Mouse (Mus musculus) neural tube, embryonic 14.5 days (tissue): ENCODE data around the gene Aagab. TPM values are rescaled to one million over a fixed set of nuclear protein-coding genes. Genes with fewer than 3 reads are reported as not detected.

Experiments used
- ATAC-seq: fragments of 200-750 bp; cut with Nextera tagmentation; 2 replicates; pipeline ENCODE4 v1.8.0; 2017; ENCODE audit warnings: low read depth, mild to moderate bottlenecking, moderate TSS enrichment, moderate library complexity
- H3K27ac ChIP-seq: fragments of 300-500 bp; sonication (generic); 2 replicates; pipeline ENCODE4 v1.5.1; 2014; ENCODE audit warnings: low read depth, mild to moderate bottlenecking, control low read depth, low read length, moderate library complexity, mixed read lengths
- H3K27me3 ChIP-seq: fragments of 300-500 bp; sonication (generic); 2 replicates; pipeline ENCODE4 v1.6.1; 2014; ENCODE audit warnings: low read length; ENCODE audit not compliant: control insufficient read depth, insufficient read depth
- H3K36me3 ChIP-seq: fragments of 300-500 bp; sonication (generic); 2 replicates; pipeline ENCODE4 v1.6.1; 2014; ENCODE audit warnings: low read length, mixed read lengths; ENCODE audit not compliant: control insufficient read depth, insufficient read depth
- H3K4me1 ChIP-seq: fragments of 300-500 bp; sonication (generic); 2 replicates; pipeline ENCODE4 v1.6.1; 2014; ENCODE audit warnings: low read length; ENCODE audit not compliant: control insufficient read depth, insufficient read depth
- H3K4me2 ChIP-seq: fragments of 300-500 bp; sonication (generic); 2 replicates; pipeline ENCODE4 v1.6.1; 2014; ENCODE audit warnings: mild to moderate bottlenecking, low read depth, low read length, control low read depth
- H3K4me3 ChIP-seq: fragments of 300-500 bp; sonication (generic); 2 replicates; pipeline ENCODE4 v1.5.1; 2014; ENCODE audit warnings: low read depth, low read length, control low read depth, mixed read lengths
- H3K9ac ChIP-seq: fragments of 300-500 bp; sonication (generic); replicated peaks from 2 replicates; pipeline ENCODE4 v1.6.1; 2014; ENCODE audit warnings: low read depth, mild to moderate bottlenecking, control low read depth, low read length, mixed read lengths
- H3K9me3 ChIP-seq: fragments of 300-500 bp; sonication (generic); 2 replicates; pipeline ENCODE4 v1.6.1; 2016; ENCODE audit warnings: low read length; ENCODE audit not compliant: control insufficient read depth
- WGBS: fragments of 180-500 bp; shearing (Covaris S2); extraction: QIAGEN DNeasy Blood & Tissue Kit; methylation state at CpG from one replicate; pipeline ENCODE4 v1.1.7; 2014; 5-methylcytosine and 5-hydroxymethylcytosine counted together
- polyA plus RNA-seq: library from polyadenylated mRNA; unstranded; fragments of >200 nt; fragmentation: Nextera tagmentation; extraction: Ambion mirVana; gene quantifications from 2 replicates; pipeline ENCODE4 v1.2.1, GENCODE M21; 2014

Gene Aagab
- polyA plus RNA-seq, 1 experiment from 2014 or later, result 51.6 TPM

DNA sequence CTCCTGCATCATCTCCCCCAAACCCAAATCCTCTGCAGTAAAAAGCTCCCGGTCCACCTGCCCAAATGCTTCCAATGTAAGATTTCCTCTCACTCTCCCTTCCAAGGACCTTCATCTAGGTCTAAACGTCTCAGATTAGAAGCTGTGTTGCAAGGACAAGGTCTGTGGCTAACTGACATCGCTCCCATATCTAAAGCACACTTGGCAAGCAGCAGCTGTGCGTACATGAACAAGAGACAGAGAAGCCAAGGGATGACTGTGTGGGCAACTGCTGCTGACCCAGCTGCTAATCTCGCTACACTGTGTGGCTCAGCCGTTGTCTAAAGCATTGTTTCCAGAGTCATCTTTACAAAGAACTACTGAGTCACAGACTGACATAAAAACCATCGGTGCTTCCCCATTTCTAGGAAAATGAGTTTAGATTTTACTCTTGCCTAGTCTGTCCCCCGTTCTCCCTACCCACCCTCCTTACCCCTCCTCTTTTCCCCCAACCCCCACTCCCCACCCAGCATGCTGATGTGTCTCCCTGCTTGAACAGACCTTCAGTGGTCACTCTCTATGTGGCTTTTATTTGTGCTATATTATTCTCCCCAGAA, 10.7 kb upstream of the Aagab start:
- no peaks in the 10 kb centered on the region; the same call in 1 of the 2 replicates for H3K9me3 ChIP-seq
- 88% methylated on average over 8 of the region's 8 CpGs for WGBS

DNA sequence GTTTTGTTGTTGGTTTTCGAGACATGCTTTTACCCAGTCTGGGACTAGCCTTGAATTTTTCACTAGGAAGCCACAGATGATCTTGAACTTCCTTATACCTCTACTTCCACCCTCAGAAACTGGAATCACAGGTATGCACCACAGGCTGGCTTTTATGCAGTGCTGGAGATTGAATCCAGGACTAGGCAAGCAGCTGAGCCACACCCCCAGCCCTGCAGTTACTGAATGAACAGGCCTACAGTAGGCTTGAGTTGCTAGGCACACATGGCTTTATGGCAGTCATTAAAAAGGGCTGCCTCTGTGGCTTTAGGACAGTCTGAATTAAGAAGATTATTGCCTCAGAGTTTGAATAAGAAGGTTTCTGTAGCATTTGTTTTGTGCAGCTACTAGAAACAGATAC, 7.4 kb upstream of the Aagab start:
- no peak overlapping the region for H3K4me3 ChIP-seq
- no peak overlapping the region for H3K27ac ChIP-seq
- no peaks in the 10 kb centered on the region for H3K27me3 ChIP-seq
- H3K9ac ChIP-seq, result no peak overlapping the region
- no peak overlapping the region for H3K4me2 ChIP-seq
- WGBS, result 95% methylated on average over 1 of the region's 1 CpGs
- H3K9me3 ChIP-seq, result no peaks in the 10 kb centered on the region
- no peaks in the 10 kb centered on the region for H3K4me1 ChIP-seq
- no peaks in the 10 kb centered on the region for H3K36me3 ChIP-seq
- ATAC-seq, result no peak

More for the DNA sequence above, 10.7 kb upstream of the Aagab start:
- no peak overlapping the region for H3K4me3 ChIP-seq
- ATAC-seq, result no peak
- H3K4me2 ChIP-seq, result no peak overlapping the region
- no peaks in the 10 kb centered on the region for H3K4me1 ChIP-seq
- no peaks in the 10 kb centered on the region for H3K27me3 ChIP-seq
- no peak overlapping the region for H3K27ac ChIP-seq
- H3K36me3 ChIP-seq, result no peaks in the 10 kb centered on the region
- no peak overlapping the region for H3K9ac ChIP-seq

DNA sequence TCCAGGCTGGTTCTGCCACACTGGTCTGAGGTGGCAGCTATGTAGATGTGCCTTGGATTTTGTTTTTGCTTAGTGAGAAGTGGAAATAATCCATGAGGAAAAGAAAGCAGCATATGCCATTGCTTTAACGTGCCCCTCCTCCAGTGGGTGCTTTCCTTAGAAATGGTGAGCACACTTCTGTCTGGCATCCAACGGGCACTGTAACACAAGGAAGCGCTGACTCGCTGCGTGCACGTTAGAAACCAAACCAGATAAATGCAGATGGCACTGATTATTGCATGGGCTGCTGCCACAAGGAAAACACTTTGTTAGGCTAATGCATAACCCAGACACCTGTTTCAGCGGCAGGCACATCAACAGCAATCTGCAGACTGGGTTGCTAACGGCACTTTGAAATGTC, 6.8 kb upstream of the Aagab start:
- H3K9ac ChIP-seq, result no peak overlapping the region
- 76% methylated on average over 8 of the region's 8 CpGs for WGBS
- no peaks in the 10 kb centered on the region for H3K4me1 ChIP-seq
- no peak overlapping the region for H3K4me3 ChIP-seq
- H3K27ac ChIP-seq, result no peak overlapping the region
- no peak for ATAC-seq
- no peaks in the 10 kb centered on the region for H3K36me3 ChIP-seq
- no peaks in the 10 kb centered on the region for H3K9me3 ChIP-seq
- no peak overlapping the region for H3K4me2 ChIP-seq
- H3K27me3 ChIP-seq, result no peaks in the 10 kb centered on the region

DNA sequence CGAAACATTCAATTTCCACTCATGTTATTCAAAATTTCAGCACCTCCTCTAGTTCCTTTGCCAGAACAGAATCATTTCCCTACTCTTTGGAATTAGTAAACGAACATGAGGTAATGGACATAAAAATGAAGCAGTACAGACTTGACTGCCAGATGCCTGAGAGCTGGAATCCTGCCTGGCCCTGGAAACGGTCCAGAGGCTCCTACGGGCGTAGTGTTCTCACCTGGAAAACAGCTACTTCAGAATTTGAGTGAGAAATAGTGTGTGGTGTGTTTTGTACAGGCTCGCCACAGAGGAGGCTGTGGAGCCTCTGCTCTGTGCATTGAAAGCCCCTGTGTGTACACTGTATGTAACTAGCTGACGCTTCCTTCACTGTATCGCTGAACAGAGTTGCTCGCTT, 5.8 kb upstream of the Aagab start:
- H3K27ac ChIP-seq, result no peak overlapping the region
- H3K9ac ChIP-seq, result no peak overlapping the region
- H3K4me3 ChIP-seq, result no peak overlapping the region
- H3K36me3 ChIP-seq, result no peaks in the 10 kb centered on the region
- no peaks in the 10 kb centered on the region for H3K9me3 ChIP-seq
- H3K4me1 ChIP-seq, result no peaks in the 10 kb centered on the region
- H3K4me2 ChIP-seq, result no peak overlapping the region
- 76% methylated on average over 9 of the region's 9 CpGs for WGBS
- no peaks in the 10 kb centered on the region for H3K27me3 ChIP-seq
- no peak for ATAC-seq

DNA sequence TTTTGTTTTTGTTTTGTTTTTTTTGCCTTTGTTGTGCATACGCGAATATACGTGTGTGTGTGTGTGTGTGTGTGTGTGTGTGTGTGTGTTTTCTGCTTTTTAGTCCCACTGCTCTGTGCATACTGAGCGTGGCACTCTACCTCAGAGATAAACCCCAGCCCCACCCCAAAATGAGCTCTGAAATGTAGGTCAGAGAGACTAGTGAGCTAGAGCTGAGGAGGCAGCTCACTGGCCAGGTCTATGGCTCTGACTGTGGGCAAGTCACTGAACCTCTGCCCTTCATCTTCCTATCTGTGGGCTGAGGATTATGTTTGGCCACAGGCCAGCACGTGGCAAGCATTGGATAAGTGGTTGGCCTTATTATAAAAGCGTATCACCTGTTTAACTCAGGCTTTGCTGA, 1.4 kb downstream of the Aagab start:
- H3K4me3 ChIP-seq, result no peak overlapping the region; the same call in 1 of the 2 replicates
- no peaks in the 10 kb centered on the region for H3K9me3 ChIP-seq
- no peak overlapping the region for H3K9ac ChIP-seq
- H3K27ac ChIP-seq, result no peak overlapping the region
- no peak for ATAC-seq
- H3K27me3 ChIP-seq, result no peaks in the 10 kb centered on the region
- H3K4me1 ChIP-seq, result peaks cover 9% of the 10 kb centered on the region; the same call in 1 of the 2 replicates
- 66% methylated on average over 6 of the region's 6 CpGs for WGBS
- H3K4me2 ChIP-seq, result peak overlapping the region; percentile 54; the same call in 1 of the 2 replicates
- H3K36me3 ChIP-seq, result no peaks in the 10 kb centered on the region

- Histone ChIP-seq H3K9ac (no peak overlapping the region), H3K4me3 (no peak overlapping the region), H3K4me1 (peaks cover 19% of the 10 kb centered on the region; the same call in 1 of the 2 replicates), H3K9me3 (no peaks in the 10 kb centered on the region), H3K4me2 (no peak overlapping the region), H3K27ac (no peak overlapping the region), H3K36me3 (no peaks in the 10 kb centered on the region), H3K27me3 (no peaks in the 10 kb centered on the region)
- WGBS, result 73% methylated on average over 2 of the region's 2 CpGs
- ATAC-seq, result no peak
Observed at GRCm38 (mm10) chr9:63606594-63606993, 4.1 kb downstream of the Aagab start.

- no peak overlapping the region for H3K4me3 ChIP-seq
- no peaks in the 10 kb centered on the region for H3K36me3 ChIP-seq
- H3K9me3 ChIP-seq, result no peaks in the 10 kb centered on the region
- 85% methylated on average over 6 of the region's 6 CpGs for WGBS
- no peak for ATAC-seq
- H3K27me3 ChIP-seq, result no peaks in the 10 kb centered on the region
- H3K4me2 ChIP-seq, result no peak overlapping the region
- peaks cover 23% of the 10 kb centered on the region for H3K4me1 ChIP-seq
- no peak overlapping the region for H3K27ac ChIP-seq
- no peak overlapping the region for H3K9ac ChIP-seq
Observed at GRCm38 (mm10) chr9:63608006-63608405, 5.5 kb downstream of the Aagab start.

DNA sequence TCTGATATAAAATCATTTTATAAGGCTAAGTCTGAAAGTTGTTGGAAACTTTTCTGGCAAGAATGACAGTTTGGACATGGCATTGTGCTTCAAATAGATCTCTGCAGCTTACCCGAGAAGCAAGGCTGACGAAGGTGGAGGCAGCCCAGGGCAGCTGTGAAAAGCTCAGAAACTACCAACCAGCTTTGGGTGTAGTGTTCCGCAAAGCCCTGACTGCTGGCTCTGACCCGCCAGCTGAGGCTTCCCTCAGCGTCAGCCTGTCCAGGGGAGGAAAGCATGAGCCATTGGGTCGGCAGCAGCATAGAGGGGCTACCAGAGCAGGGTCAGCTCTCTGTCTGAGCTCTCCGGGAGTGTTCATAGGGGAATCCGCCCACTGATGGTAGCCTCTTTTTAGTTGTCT, 6.8 kb downstream of the Aagab start:
- no peak overlapping the region for H3K4me3 ChIP-seq
- ATAC-seq, result no peak
- no peak overlapping the region for H3K4me2 ChIP-seq
- H3K4me1 ChIP-seq, result peaks cover 18% of the 10 kb centered on the region
- no peaks in the 10 kb centered on the region for H3K27me3 ChIP-seq
- H3K9me3 ChIP-seq, result no peaks in the 10 kb centered on the region
- WGBS, result 81% methylated on average over 8 of the region's 8 CpGs
- no peaks in the 10 kb centered on the region for H3K36me3 ChIP-seq
- H3K9ac ChIP-seq, result no peak overlapping the region
- H3K27ac ChIP-seq, result no peak overlapping the region

DNA sequence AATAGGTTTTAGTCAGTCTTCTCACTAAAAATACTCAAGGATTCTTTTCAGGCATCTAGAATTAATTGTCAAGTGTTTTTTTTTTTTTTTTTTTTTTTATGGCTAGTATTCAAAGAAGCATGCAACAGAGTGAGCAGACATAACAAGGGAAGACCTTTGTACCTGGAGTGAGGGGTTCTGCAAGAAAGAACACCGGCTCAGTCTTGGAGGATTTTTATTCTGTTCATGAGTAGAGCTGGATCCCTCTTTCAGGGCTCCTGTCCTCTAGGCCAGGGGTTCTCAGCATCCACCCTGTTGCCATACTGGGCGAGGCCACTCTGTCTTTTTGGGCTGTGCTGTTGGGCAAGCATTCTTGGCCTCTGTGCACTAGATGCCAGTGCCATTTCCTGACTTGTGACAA, 7.3 kb downstream of the Aagab start:
- WGBS, result 96% methylated on average over 2 of the region's 2 CpGs
- ATAC-seq, result no peak
- H3K27ac ChIP-seq, result no peak overlapping the region
- H3K36me3 ChIP-seq, result no peaks in the 10 kb centered on the region
- no peaks in the 10 kb centered on the region for H3K9me3 ChIP-seq
- H3K4me1 ChIP-seq, result peaks cover 18% of the 10 kb centered on the region
- no peaks in the 10 kb centered on the region for H3K27me3 ChIP-seq
- no peak overlapping the region for H3K4me2 ChIP-seq
- H3K4me3 ChIP-seq, result no peak overlapping the region
- H3K9ac ChIP-seq, result no peak overlapping the region
